ENCODE assay signal across 8 mouse cellular contexts in the genomic region with DNA sequence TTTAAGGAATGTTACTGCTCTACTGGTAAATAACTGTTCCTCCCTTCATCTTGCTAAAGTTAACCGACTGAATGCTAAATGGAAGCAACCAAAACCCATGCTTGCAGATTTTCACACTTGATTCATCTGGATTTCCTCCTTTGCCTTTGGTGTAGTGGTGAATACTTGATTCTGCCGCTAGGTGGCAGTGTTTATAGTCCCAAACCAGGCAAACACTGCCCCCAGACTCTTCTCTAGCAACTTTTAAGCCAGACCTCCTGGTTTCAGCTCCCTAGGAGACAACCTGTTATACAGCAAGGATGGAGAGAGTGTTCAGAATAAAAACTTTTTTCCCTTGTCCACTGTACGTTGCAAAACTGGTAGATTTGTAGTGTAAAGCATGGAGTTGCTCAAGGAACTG. TPM values are rescaled to one million over a fixed set of nuclear protein-coding genes. Genes with fewer than 3 reads are reported as not detected.
DNase-seq lines count a peak whose midpoint lies in the region; ATAC-seq and TF ChIP-seq lines count a peak whose summit lies in the region.

No protein-coding gene starts in this region.

- no peak overlapping the region for H3K27ac ChIP-seq in ES-Bruce4 (ENCODE audit: insufficient read depth, low read length)
- H3K27ac ChIP-seq in cortical plate, adult 2 months (ENCODE audit: insufficient read depth, low read length) = 0 out of 2 replicates have a peak overlapping the region, but pooled peaks have one; percentile 25
- no peak overlapping the region for H3K27ac ChIP-seq in lung, postnatal 0 days (ENCODE audit: low read length)

- TF ChIP-seq CTCF in ES-Bruce4 (IDR thresholded peaks at IDR 0.05; ENCODE audit: low read depth, low read length) = peak; percentile 7
- peak; percentile 68 for TF ChIP-seq CTCF in cortical plate, adult 2 months (IDR thresholded peaks at IDR 0.05; ENCODE audit: extremely low read depth, insufficient read depth, low read length)
- peak; percentile 87 for TF ChIP-seq CTCF in lung, postnatal 0 days (IDR thresholded peaks at IDR 0.05)

- peak; percentile 49 to 89 for DNase-seq in adrenal gland, adult (ENCODE audit: inconsistent age in 2 of 2, low spot score in 1 of 2)
- DNase-seq in gastrocnemius, postnatal 25 days = peak; percentile 12
- peak; percentile 37 to 81 for DNase-seq in layer of hippocampus, adult 18-20 months (ENCODE audit: low spot score in 2 of 2)
- peak; percentile 82 for DNase-seq in lung, postnatal 0 days (ENCODE audit: low spot score)
- peak; percentile 18 for DNase-seq in ovary, postnatal 36 days (ENCODE audit: low spot score)
- DNase-seq in thymus, postnatal 4 days = peak; percentile 72

- no peak overlapping the region for H3K4me2 ChIP-seq in lung, postnatal 0 days (replicated peaks; ENCODE audit: low read depth, low read length)

- H3K9ac ChIP-seq in ES-Bruce4 (ENCODE audit: low read depth, poor library complexity, severe bottlenecking) = no peak overlapping the region
- no peak overlapping the region for H3K9ac ChIP-seq in lung, postnatal 0 days (replicated peaks; ENCODE audit: low read depth)

- no peak overlapping the region for H3K4me3 ChIP-seq in ES-Bruce4 (ENCODE audit: low read depth, low read length)
- no peak overlapping the region for H3K4me3 ChIP-seq in cortical plate, adult 2 months (ENCODE audit: insufficient read depth, low read length)
- H3K4me3 ChIP-seq in lung, postnatal 0 days (ENCODE audit: low read depth, low read length) = no peak overlapping the region

- H3K36me3 ChIP-seq in ES-Bruce4 (ENCODE audit: control insufficient read depth, insufficient read depth, low read length, poor library complexity, severe bottlenecking) = no peaks in the 10 kb centered on the region
- H3K36me3 ChIP-seq in lung, postnatal 0 days (ENCODE audit: insufficient read depth, low read length) = no peaks in the 10 kb centered on the region

- TF ChIP-seq EP300 in ES-Bruce4 (IDR thresholded peaks at IDR 0.05; ENCODE audit: insufficient read depth, low read depth, low read length) = no peak
- TF ChIP-seq EP300 in lung, postnatal 0 days (IDR thresholded peaks at IDR 0.05) = no peak

- no peak for ATAC-seq in lung, postnatal 0 days

- H3K4me1 ChIP-seq in ES-Bruce4 (ENCODE audit: control insufficient read depth, insufficient read depth, low read length) = no peaks in the 10 kb centered on the region
- peaks cover 2% of the 10 kb centered on the region; the same call in 1 of the 2 replicates for H3K4me1 ChIP-seq in cortical plate, adult 2 months (ENCODE audit: control insufficient read depth, insufficient read depth, low read length)
- no peaks in the 10 kb centered on the region for H3K4me1 ChIP-seq in lung, postnatal 0 days (ENCODE audit: insufficient read depth, low read depth, low read length)

- H3K9me3 ChIP-seq in ES-Bruce4 (replicated peaks; ENCODE audit: control insufficient read depth, insufficient read depth, low read length, poor library complexity, severe bottlenecking) = no peaks in the 10 kb centered on the region
- H3K9me3 ChIP-seq in lung, postnatal 0 days (ENCODE audit: low read length) = no peaks in the 10 kb centered on the region

- WGBS in lung, postnatal 0 days = 3% methylated on average over 3 of the region's 3 CpGs

- no peak for TF ChIP-seq POLR2A in ES-Bruce4 (IDR thresholded peaks at IDR 0.05; ENCODE audit: insufficient read depth, low read length)
- no peak for TF ChIP-seq POLR2A in cortical plate, adult 2 months (IDR thresholded peaks at IDR 0.05; ENCODE audit: extremely low read depth, insufficient read depth, low read length)

- H3K27me3 ChIP-seq in ES-Bruce4 (ENCODE audit: control insufficient read depth, insufficient read depth, low read length, poor library complexity, severe bottlenecking) = no peaks in the 10 kb centered on the region
- H3K27me3 ChIP-seq in lung, postnatal 0 days (replicated peaks; ENCODE audit: insufficient read depth, low read length) = no peaks in the 10 kb centered on the region

RNA-seq across cellular contexts. Expression of a gene that starts 13.4 kb away (rescaled TPM):
- polyA plus RNA-seq in ES-Bruce4 (2011; ENCODE audit: insufficient read depth, insufficient read length, low read depth, missing spikeins) = 31.0 and 33.6 TPM in 2 replicates
- 8.6 and 9.0 TPM in 2 replicates for polyA plus RNA-seq in cortical plate, adult 2 months (2012; rRNA removed)
- total RNA-seq in gastrocnemius, postnatal 25 days (2021) = 1 to 10 TPM; 1.9 to 2.5 TPM
- 10 to 100 TPM in 1 of 2 experiments, 1 to 10 TPM in 1; 9.3 to 10.1 TPM for total RNA-seq in layer of hippocampus, adult 18-20 months (2021)
- polyA plus RNA-seq in lung, postnatal 0 days (2015; fragmentation: Nextera tagmentation; extraction: Ambion mirVana) = 10.4 and 12.3 TPM in 2 replicates

RNA-seq across cellular contexts. Expression of a gene that starts 51.0 kb away (rescaled TPM):
- 213 and 228 TPM in 2 replicates for polyA plus RNA-seq in ES-Bruce4 (2011; ENCODE audit: insufficient read depth, insufficient read length, low read depth, missing spikeins)
- 114 and 125 TPM in 2 replicates for polyA plus RNA-seq in cortical plate, adult 2 months (2012; rRNA removed)
- total RNA-seq in gastrocnemius, postnatal 25 days (2021) = 1 to 10 TPM; 2.7 to 7.2 TPM
- 100 to 1,000 TPM; 114 to 115 TPM for total RNA-seq in layer of hippocampus, adult 18-20 months (2021)
- polyA plus RNA-seq in lung, postnatal 0 days (2015; fragmentation: Nextera tagmentation; extraction: Ambion mirVana) = 35.2 and 47.8 TPM in 2 replicates

Comparison
In these comparisons a context has a peak if more than half of its experiments do, and no peak if none do; other contexts are left out.
1. CTCF ChIP-seq: peak in every context shown above with its lines; median percentile 87 in lung, postnatal 0 days; 68 in cortical plate, adult 2 months; 7 in ES-Bruce4.
2. DNase-seq: peak in every context shown above with its lines; median percentile 82 in lung, postnatal 0 days; 72 in thymus, postnatal 4 days; 69 in adrenal gland, adult; 59 in layer of hippocampus, adult 18-20 months; 18 in ovary, postnatal 36 days; 12 in gastrocnemius, postnatal 25 days.